Mouse (Mus musculus) cerebellum, adult 2 months (tissue): ENCODE data around the gene Upp1.
"Not testable (repeated sequence)": the region's sequence is repeated elsewhere in the genome, so short reads cannot be mapped to it uniquely, and the experiment has no call there.

ENCODE experiments used
- CTCF ChIP-seq: fragments of 200-500 bp; IDR thresholded peaks from 2 replicates; pipeline ENCODE4 v1.5.1; 2011; ENCODE audit warnings: low read depth, mild to moderate bottlenecking, control low read depth, low read length, moderate library complexity, borderline replicate concordance; ENCODE audit not compliant: insufficient read depth
- POLR2A ChIP-seq: fragments of 200-500 bp; IDR thresholded peaks from 2 replicates; pipeline ENCODE4 v1.6.1; 2011; ENCODE audit warnings: low read length, control low read depth, borderline replicate concordance; ENCODE audit not compliant: insufficient read depth

DNA sequence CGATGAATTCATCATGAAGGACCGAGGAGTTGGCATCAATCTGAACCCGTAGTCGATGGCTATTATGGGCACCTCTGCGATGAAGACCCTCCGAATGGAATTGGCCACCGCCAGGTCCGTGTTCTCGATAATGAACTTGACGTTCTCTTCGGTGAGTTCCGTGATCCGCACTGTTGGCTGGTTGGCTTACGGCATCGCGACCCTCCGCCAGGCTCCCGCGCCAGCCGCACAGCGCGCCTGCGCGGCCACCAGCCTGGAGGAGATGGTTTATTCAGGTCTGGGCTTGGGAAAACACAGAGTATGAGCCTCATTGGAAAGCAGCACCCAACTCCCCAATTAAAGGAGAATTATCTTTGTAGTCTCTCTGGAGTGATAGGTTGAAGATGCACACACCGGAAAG is 32.5 kb downstream of the Upp1 start:
- not testable (repeated sequence) for TF ChIP-seq CTCF, POLR2A
